Mouse (Mus musculus): ENCODE data around the gene Npr2. TPM values are rescaled to one million over a fixed set of nuclear protein-coding genes. Genes with fewer than 3 reads are reported as not detected.

The Npr2 gene
- polyA plus RNA-seq, 1 experiment from 2014 or later: 9.1 TPM

GRCm38 (mm10) chr4:43640076-43640475 lies 8.3 kb downstream of the Npr2 start:
- WGBS: 70% methylated on average over 9 of the region's 9 CpGs

GRCm38 (mm10) chr4:43640491-43640890 lies 8.8 kb downstream of the Npr2 start:
- no peaks in the 10 kb centered on the region for H3K9me3 ChIP-seq (ENCODE audit: low read length)
- WGBS: 86% methylated on average over 6 of the region's 6 CpGs
- no peaks in the 10 kb centered on the region for H3K27me3 ChIP-seq (ENCODE audit: insufficient read depth, low read length)
- H3K9ac ChIP-seq (replicated peaks; ENCODE audit: low read length): no peak overlapping the region
- H3K4me2 ChIP-seq (replicated peaks; ENCODE audit: low read depth, low read length): no peak overlapping the region
- no peak for ATAC-seq (ENCODE audit: low FRiP score, low TSS enrichment)
- no peaks in the 10 kb centered on the region for H3K36me3 ChIP-seq (ENCODE audit: insufficient read depth, low read length)
- H3K27ac ChIP-seq (ENCODE audit: low read length): no peak overlapping the region
- no peak overlapping the region for H3K4me3 ChIP-seq (ENCODE audit: low read length)
- H3K4me1 ChIP-seq (ENCODE audit: insufficient read depth, low read length): no peaks in the 10 kb centered on the region

More at GRCm38 (mm10) chr4:43640076-43640475, 8.3 kb downstream of the Npr2 start:
- no peak overlapping the region for H3K27ac ChIP-seq (ENCODE audit: low read length)
- H3K9ac ChIP-seq (replicated peaks; ENCODE audit: low read length): no peak overlapping the region
- H3K4me2 ChIP-seq (replicated peaks; ENCODE audit: low read depth, low read length): no peak overlapping the region
- H3K9me3 ChIP-seq (ENCODE audit: low read length): no peaks in the 10 kb centered on the region
- no peaks in the 10 kb centered on the region for H3K36me3 ChIP-seq (ENCODE audit: insufficient read depth, low read length)
- ATAC-seq (ENCODE audit: low FRiP score, low TSS enrichment): no peak
- no peaks in the 10 kb centered on the region for H3K27me3 ChIP-seq (ENCODE audit: insufficient read depth, low read length)
- no peak overlapping the region for H3K4me3 ChIP-seq (ENCODE audit: low read length)
- no peaks in the 10 kb centered on the region for H3K4me1 ChIP-seq (ENCODE audit: insufficient read depth, low read length)

- Histone ChIP-seq H3K4me2 (replicated peaks; ENCODE audit: low read depth, low read length) (no peak overlapping the region), H3K9me3 (ENCODE audit: low read length) (peaks cover 8% of the 10 kb centered on the region), H3K4me3 (ENCODE audit: low read length) (no peak overlapping the region), H3K9ac (replicated peaks; ENCODE audit: low read length) (no peak overlapping the region), H3K27ac (ENCODE audit: low read length) (no peak overlapping the region), H3K27me3 (ENCODE audit: insufficient read depth, low read length) (no peaks in the 10 kb centered on the region), H3K4me1 (ENCODE audit: insufficient read depth, low read length) (peaks cover 10% of the 10 kb centered on the region; the same call in 1 of the 2 replicates), H3K36me3 (ENCODE audit: insufficient read depth, low read length) (peaks cover 12% of the 10 kb centered on the region; the same call in 1 of the 2 replicates)
- ATAC-seq (ENCODE audit: low FRiP score, low TSS enrichment): no peak
- WGBS: 94% methylated on average over 3 of the region's 3 CpGs
Measured at GRCm38 (mm10) chr4:43649783-43650182, 18.0 kb downstream of the Npr2 start.

DNA sequence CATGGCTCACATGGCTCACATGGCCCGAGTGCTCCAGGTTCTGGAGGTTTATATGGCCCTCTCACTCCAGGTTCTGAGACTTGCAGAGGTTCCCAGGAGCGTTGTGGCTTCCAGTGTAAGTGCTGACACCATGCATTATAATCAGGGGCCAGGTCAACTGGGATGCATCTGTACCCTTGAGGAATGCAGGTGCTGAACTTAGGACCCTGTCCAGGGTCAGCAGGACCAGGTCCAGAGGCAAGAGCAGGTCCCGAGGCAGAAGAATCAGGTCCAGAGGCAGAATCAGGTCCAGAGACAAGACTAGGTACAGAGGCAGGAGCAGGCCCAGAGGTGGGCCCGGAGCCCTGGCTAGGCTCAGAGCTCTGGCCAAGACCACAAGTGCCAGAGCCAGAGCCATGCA lies 21.0 kb downstream of the Npr2 start:
- Histone ChIP-seq H3K9ac (replicated peaks; ENCODE audit: low read length) (no peak overlapping the region), H3K4me3 (ENCODE audit: low read length) (no peak overlapping the region), H3K9me3 (ENCODE audit: low read length) (peaks cover 8% of the 10 kb centered on the region), H3K36me3 (ENCODE audit: insufficient read depth, low read length) (peaks cover 12% of the 10 kb centered on the region; the same call in 1 of the 2 replicates), H3K27ac (ENCODE audit: low read length) (no peak overlapping the region), H3K4me2 (replicated peaks; ENCODE audit: low read depth, low read length) (no peak overlapping the region), H3K27me3 (ENCODE audit: insufficient read depth, low read length) (no peaks in the 10 kb centered on the region), H3K4me1 (ENCODE audit: insufficient read depth, low read length) (peaks cover 17% of the 10 kb centered on the region)
- 84% methylated on average over 4 of the region's 4 CpGs for WGBS
- no peak for ATAC-seq (ENCODE audit: low FRiP score, low TSS enrichment)

DNA sequence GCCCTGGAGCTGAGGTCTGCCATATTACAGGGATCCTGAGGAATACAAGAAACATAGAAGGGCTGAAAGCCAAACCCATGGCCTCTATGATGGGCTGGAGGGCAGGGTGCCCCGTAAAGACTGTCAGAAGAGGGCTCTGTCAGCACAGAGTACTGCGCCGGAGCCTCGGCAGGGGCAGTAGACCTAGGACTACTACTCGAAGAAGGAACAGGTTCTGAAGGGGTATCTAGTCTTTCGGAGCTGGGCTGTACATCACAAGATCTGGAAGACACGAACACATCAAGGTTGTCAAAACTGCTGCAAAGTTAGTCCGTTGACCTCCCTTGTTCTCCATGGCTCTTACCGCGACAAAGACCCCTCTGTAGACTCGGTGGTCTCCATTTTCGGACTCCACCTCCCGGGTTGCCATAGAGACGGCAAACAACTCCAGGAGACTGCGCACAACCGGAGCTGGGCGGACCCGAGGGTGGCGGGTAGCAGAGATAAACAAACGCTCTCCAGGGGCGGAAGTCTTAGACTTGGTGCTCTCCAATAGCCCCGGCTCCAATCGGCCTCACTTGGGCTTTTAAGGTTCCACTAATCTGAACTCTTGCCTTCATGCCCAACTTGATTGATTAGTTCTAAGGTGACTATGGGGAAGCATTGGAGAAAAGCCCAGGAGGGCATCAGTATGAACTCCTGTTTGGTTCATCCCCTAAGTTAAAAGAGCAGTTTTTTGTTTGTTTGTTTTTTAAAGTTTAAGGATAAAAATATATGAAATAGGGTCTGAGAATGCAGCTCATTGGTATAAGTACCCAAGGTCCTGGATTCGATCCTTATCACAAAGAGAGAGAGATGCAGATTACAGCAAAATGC lies 21.7 kb downstream of the Npr2 start, which contains the start of gene Spag8:
Gene Spag8, minus strand, starts transcription at position 434 of the 855 bp plus-strand sequence.
- H3K4me1 ChIP-seq (ENCODE audit: insufficient read depth, low read length): peaks cover 17% of the 10 kb centered on the region
- no peaks in the 10 kb centered on the region for H3K27me3 ChIP-seq (ENCODE audit: insufficient read depth, low read length)
- WGBS: 20% methylated on average over 24 of the region's 24 CpGs
- H3K27ac ChIP-seq (ENCODE audit: low read length): no peak within 1 kb of the TSS
- peak within 1 kb of the TSS; percentile 26 for H3K4me3 ChIP-seq (ENCODE audit: low read length)
- no peak for ATAC-seq (ENCODE audit: low FRiP score, low TSS enrichment)
- H3K9ac ChIP-seq (replicated peaks; ENCODE audit: low read length): no peak within 1 kb of the TSS
- H3K4me2 ChIP-seq (replicated peaks; ENCODE audit: low read depth, low read length): peak within 1 kb of the TSS; percentile 47
- peaks cover 12% of the 10 kb centered on the region; the same call in 1 of the 2 replicates for H3K36me3 ChIP-seq (ENCODE audit: insufficient read depth, low read length)
- H3K9me3 ChIP-seq (ENCODE audit: low read length): peaks cover 8% of the 10 kb centered on the region

GRCm38 (mm10) chr4:43655656-43656338 lies 24.1 kb downstream of the Npr2 start:
- 0 out of 2 replicates have a peak, but pooled peaks cover 6% of the 10 kb centered on the region for H3K27me3 ChIP-seq (ENCODE audit: insufficient read depth, low read length)
- H3K9me3 ChIP-seq (ENCODE audit: low read length): no peaks in the 10 kb centered on the region
- H3K4me2 ChIP-seq (replicated peaks; ENCODE audit: low read depth, low read length): peak overlapping the region; percentile 69
- 5% methylated on average over 34 of the region's 34 CpGs for WGBS
- H3K36me3 ChIP-seq (ENCODE audit: insufficient read depth, low read length): no peaks in the 10 kb centered on the region
- peak overlapping the region; percentile 81 for H3K4me3 ChIP-seq (ENCODE audit: low read length)
- peak overlapping the region; percentile 92 for H3K9ac ChIP-seq (replicated peaks; ENCODE audit: low read length)
- peaks cover 17% of the 10 kb centered on the region for H3K4me1 ChIP-seq (ENCODE audit: insufficient read depth, low read length)
- peak; percentile 40; the same call in 1 of the 2 replicates for ATAC-seq (ENCODE audit: low FRiP score, low TSS enrichment)
- H3K27ac ChIP-seq (ENCODE audit: low read length): peak overlapping the region; percentile 94

DNA sequence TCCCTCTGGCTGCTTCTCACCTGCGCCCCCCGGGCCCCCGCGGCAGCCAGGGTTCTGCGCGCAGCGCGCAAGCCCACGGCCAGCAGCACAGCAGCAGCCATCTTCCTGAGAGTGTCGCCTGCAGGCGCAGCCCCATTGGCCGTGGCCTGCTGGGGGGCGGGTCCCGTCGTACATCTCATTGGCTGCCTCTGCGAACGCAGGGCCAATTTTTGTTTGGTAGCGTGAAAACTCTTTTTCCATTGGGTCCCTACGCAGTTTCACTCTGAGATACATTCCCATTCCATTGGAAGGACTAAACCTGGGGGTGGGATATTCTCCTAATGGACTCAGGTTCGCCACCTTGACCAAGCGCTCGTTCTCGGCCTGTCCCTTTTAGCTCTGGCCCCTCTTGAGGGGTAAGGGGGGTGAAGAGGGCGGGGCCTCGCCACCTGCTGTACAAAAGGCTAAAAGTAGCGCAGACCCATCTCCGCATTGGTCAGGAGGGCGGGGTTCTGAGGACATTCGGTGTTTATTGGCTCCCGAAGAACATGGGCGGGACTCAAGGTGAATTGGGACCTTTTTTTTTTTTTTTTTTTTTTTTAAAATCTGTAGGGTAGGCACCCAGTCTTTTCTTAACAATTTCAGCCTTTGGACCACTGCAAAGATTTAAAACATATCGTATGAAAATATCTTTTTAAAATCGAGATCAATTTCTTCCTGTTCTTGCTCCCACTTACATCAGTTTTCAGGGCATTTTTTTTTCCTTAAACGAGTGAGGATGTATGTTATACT lies 24.8 kb downstream of the Npr2 start, which contains the start of gene Hint2:
Gene Hint2, minus strand, starts transcription at position 128 of the 771 bp plus-strand sequence.
- no peaks in the 10 kb centered on the region for H3K9me3 ChIP-seq (ENCODE audit: low read length)
- 0 out of 2 replicates have a peak, but pooled peaks cover 7% of the 10 kb centered on the region for H3K27me3 ChIP-seq (ENCODE audit: insufficient read depth, low read length)
- peak within 1 kb of the TSS; percentile 94 for H3K27ac ChIP-seq (ENCODE audit: low read length)
- peak within 1 kb of the TSS; percentile 92 for H3K9ac ChIP-seq (replicated peaks; ENCODE audit: low read length)
- under 1% methylated on average over 34 of the region's 34 CpGs for WGBS
- peaks cover 17% of the 10 kb centered on the region for H3K4me1 ChIP-seq (ENCODE audit: insufficient read depth, low read length)
- peak; percentile 96 for ATAC-seq (ENCODE audit: low FRiP score, low TSS enrichment)
- no peaks in the 10 kb centered on the region for H3K36me3 ChIP-seq (ENCODE audit: insufficient read depth, low read length)
- H3K4me2 ChIP-seq (replicated peaks; ENCODE audit: low read depth, low read length): peak within 1 kb of the TSS; percentile 69
- H3K4me3 ChIP-seq (ENCODE audit: low read length): peak within 1 kb of the TSS; percentile 81

GRCm38 (mm10) chr4:43657146-43657545 lies 25.4 kb downstream of the Npr2 start:
- Histone ChIP-seq H3K4me3 (ENCODE audit: low read length) (peak overlapping the region; percentile 81), H3K4me2 (replicated peaks; ENCODE audit: low read depth, low read length) (peak overlapping the region; percentile 43), H3K27ac (ENCODE audit: low read length) (no peak overlapping the region), H3K36me3 (ENCODE audit: insufficient read depth, low read length) (no peaks in the 10 kb centered on the region), H3K9me3 (ENCODE audit: low read length) (no peaks in the 10 kb centered on the region), H3K4me1 (ENCODE audit: insufficient read depth, low read length) (peaks cover 17% of the 10 kb centered on the region), H3K27me3 (ENCODE audit: insufficient read depth, low read length) (peaks cover 12% of the 10 kb centered on the region), H3K9ac (replicated peaks; ENCODE audit: low read length) (no peak overlapping the region)
- 57% methylated on average over 4 of the region's 4 CpGs for WGBS
- ATAC-seq (ENCODE audit: low FRiP score, low TSS enrichment): no peak

- H3K27me3 ChIP-seq (ENCODE audit: insufficient read depth, low read length): peaks cover 38% of the 10 kb centered on the region
- H3K4me3 ChIP-seq (ENCODE audit: low read length): no peak overlapping the region
- H3K9me3 ChIP-seq (ENCODE audit: low read length): no peaks in the 10 kb centered on the region
- H3K4me2 ChIP-seq (replicated peaks; ENCODE audit: low read depth, low read length): no peak overlapping the region
- no peak for ATAC-seq (ENCODE audit: low FRiP score, low TSS enrichment)
- 16% methylated on average over 4 of the region's 4 CpGs for WGBS
- H3K4me1 ChIP-seq (ENCODE audit: insufficient read depth, low read length): peaks cover 11% of the 10 kb centered on the region; the same call in 1 of the 2 replicates
- no peak overlapping the region for H3K27ac ChIP-seq (ENCODE audit: low read length)
- no peak overlapping the region for H3K9ac ChIP-seq (replicated peaks; ENCODE audit: low read length)
- no peaks in the 10 kb centered on the region for H3K36me3 ChIP-seq (ENCODE audit: insufficient read depth, low read length)
Measured at GRCm38 (mm10) chr4:43666412-43666811, 34.7 kb downstream of the Npr2 start.
